Mouse (Mus musculus): ENCODE data around the gene Entpd7.

DNA sequence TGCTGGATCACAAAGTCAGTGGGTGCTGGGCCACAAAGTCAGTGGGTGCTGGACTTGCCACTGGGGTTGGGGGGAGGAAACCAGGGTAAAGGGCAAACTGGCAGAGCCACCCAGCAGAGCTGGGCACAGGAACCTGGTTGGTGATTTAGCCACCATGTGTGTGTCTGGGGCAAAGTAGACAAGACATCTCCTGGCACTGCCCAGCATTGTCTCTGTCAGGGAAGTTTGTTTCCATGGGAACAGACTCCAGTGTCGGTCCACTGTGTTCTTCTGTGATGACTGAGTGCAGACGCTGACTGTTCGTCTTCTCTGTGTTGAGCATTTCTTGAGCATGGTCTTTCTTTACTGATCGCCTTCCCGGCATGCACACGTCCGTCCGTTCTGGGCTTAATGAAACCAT lies 19.8 kb downstream of the Entpd7 start:
- TF ChIP-seq CTCF (IDR thresholded peaks at IDR 0.05; ENCODE audit: control insufficient read depth, insufficient read depth, insufficient read length): no peak
- no peak for TF ChIP-seq USF1 (IDR thresholded peaks at IDR 0.05; ENCODE audit: low read depth)
- no peak for TF ChIP-seq MAX (IDR thresholded peaks at IDR 0.05)
- TF ChIP-seq MYOG (IDR thresholded peaks at IDR 0.05; ENCODE audit: control insufficient read depth, extremely low read depth, insufficient read length): no peak
- no peak for TF ChIP-seq CEBPB (IDR thresholded peaks at IDR 0.05; ENCODE audit: low read depth)
- no peak for TF ChIP-seq FOSL1 (IDR thresholded peaks at IDR 0.05; ENCODE audit: insufficient read depth, low read length, poor library complexity, severe bottlenecking)

Measured in C2C12 (cell line).